Comparison of ENCODE assay signal across 13 mouse cellular contexts in genomic region chr12:72300971-72301370, GRCm38 (mm10).
"Had no signal": no experiment of that assay in that cellular context is flagged by ENCODE, and none has a peak within 500 bp of the region (broad histone marks: within the 10 kb centered on the region; RNA-seq: fewer than 3 reads in every experiment).

No protein-coding gene starts in this region.

- H3K27ac ChIP-seq: left cerebral cortex, adult 2 months; limb, embryonic 10.5 days; liver, embryonic 12.5 days; neural tube, embryonic 15.5 days had no signal

- H3K4me3 ChIP-seq: left cerebral cortex, adult 2 months; limb, embryonic 10.5 days; liver, embryonic 12.5 days; myocyte; neural tube, embryonic 15.5 days had no signal

- DNase-seq: lung, postnatal 10 days; lung, postnatal 4 days; right cerebral cortex, adult 18-20 months; right cerebral cortex, postnatal 25 days; thymus, adult 18-20 months; thymus, postnatal 14 days had no signal

- H3K9ac ChIP-seq: liver, embryonic 12.5 days; lung, embryonic 14.5 days; neural tube, embryonic 15.5 days had no signal

- H3K9me3 ChIP-seq: limb, embryonic 10.5 days; liver, embryonic 12.5 days; neural tube, embryonic 15.5 days had no signal

- H3K36me3 ChIP-seq: limb, embryonic 10.5 days; liver, embryonic 12.5 days; neural tube, embryonic 15.5 days had no signal

- H3K4me2 ChIP-seq: liver, embryonic 12.5 days; lung, embryonic 14.5 days; midbrain, embryonic 11.5 days; neural tube, embryonic 15.5 days had no signal

- ATAC-seq: liver, embryonic 12.5 days had no signal

- H3K27me3 ChIP-seq: neural tube, embryonic 15.5 days had no signal

- H3K4me1 ChIP-seq: liver, embryonic 12.5 days had no signal
